Mouse (Mus musculus) spleen, adult 2 months (tissue): ENCODE results near the gene Dcaf15.

Source experiments
- CTCF ChIP-seq: fragments of 200-500 bp; IDR thresholded peaks from 2 replicates; pipeline ENCODE4 v1.5.1; 2011; ENCODE audit warnings: mild to moderate bottlenecking, inconsistent platforms; ENCODE audit not compliant: insufficient read depth, insufficient read length, insufficient replicate concordance; ENCODE audit errors: extremely low read depth
- POLR2A ChIP-seq: fragments of 200-500 bp; IDR thresholded peaks from 2 replicates; pipeline ENCODE4 v1.6.1; 2011; ENCODE audit warnings: low read depth, low read length, inconsistent platforms

- TF ChIP-seq POLR2A: no peak
- no peak for TF ChIP-seq CTCF
Measured at GRCm38 (mm10) chr8:84069750-84070149, 34.8 kb downstream of the Dcaf15 start.
